ENCODE assay signal across 8 mouse cellular contexts in genomic region chr7:89773352-89773921, GRCm38 (mm10).
A peak's percentile ranks its signal among the peaks of the same experiment; 100 is the strongest.
DNase-seq lines count a peak whose midpoint lies in the region; ATAC-seq and TF ChIP-seq lines count a peak whose summit lies in the region.

No protein-coding gene starts in this region.

- no peaks in the 10 kb centered on the region for H3K9me3 ChIP-seq in forebrain, embryonic 11.5 days (ENCODE audit: control insufficient read depth, low read length)
- H3K9me3 ChIP-seq in forebrain, embryonic 15.5 days = no peaks in the 10 kb centered on the region
- H3K9me3 ChIP-seq in limb, embryonic 14.5 days (ENCODE audit: control insufficient read depth, low read length) = 0 out of 2 replicates have a peak, but pooled peaks cover 3% of the 10 kb centered on the region

- H3K4me1 ChIP-seq in forebrain, embryonic 11.5 days (replicated peaks; ENCODE audit: control insufficient read depth, insufficient read depth, low read length) = no peaks in the 10 kb centered on the region; the same call in 1 of the 2 replicates
- peaks cover 15% of the 10 kb centered on the region for H3K4me1 ChIP-seq in forebrain, embryonic 15.5 days
- H3K4me1 ChIP-seq in limb, embryonic 14.5 days (ENCODE audit: control insufficient read depth, insufficient read depth, low read length) = peaks cover 22% of the 10 kb centered on the region

- ATAC-seq in forebrain, embryonic 11.5 days (replicated peaks; ENCODE audit: low FRiP score) = peak; percentile 53
- no peak for ATAC-seq in forebrain, embryonic 15.5 days (replicated peaks)
- ATAC-seq in limb, embryonic 14.5 days (ENCODE audit: low FRiP score, low read depth) = no peak

- no peak for TF ChIP-seq POLR2A in limb, embryonic 14.5 days (IDR thresholded peaks at IDR 0.05; ENCODE audit: borderline replicate concordance, extremely low read depth, insufficient read depth, insufficient read length)

- 0 out of 2 replicates have a peak overlapping the region, but pooled peaks have one; percentile 25 for H3K27ac ChIP-seq in forebrain, embryonic 11.5 days (ENCODE audit: low read depth, low read length)
- H3K27ac ChIP-seq in forebrain, embryonic 15.5 days (replicated peaks) = no peak overlapping the region
- H3K27ac ChIP-seq in limb, embryonic 14.5 days (replicated peaks; ENCODE audit: low read depth, low read length) = 0 out of 2 replicates have a peak overlapping the region, but pooled peaks have one; percentile 21

- H3K4me2 ChIP-seq in forebrain, embryonic 11.5 days (ENCODE audit: low read depth, low read length, severe bottlenecking) = no peak overlapping the region
- H3K4me2 ChIP-seq in forebrain, embryonic 15.5 days (replicated peaks) = no peak overlapping the region
- H3K4me2 ChIP-seq in limb, embryonic 14.5 days (replicated peaks; ENCODE audit: low read depth, low read length, severe bottlenecking) = no peak overlapping the region

- H3K4me3 ChIP-seq in forebrain, embryonic 11.5 days (ENCODE audit: low read depth, low read length) = no peak overlapping the region
- no peak overlapping the region for H3K4me3 ChIP-seq in forebrain, embryonic 15.5 days
- H3K4me3 ChIP-seq in limb, embryonic 14.5 days (replicated peaks; ENCODE audit: low read length) = no peak overlapping the region

- no peak overlapping the region for H3K9ac ChIP-seq in forebrain, embryonic 11.5 days (ENCODE audit: low read length)
- no peak overlapping the region for H3K9ac ChIP-seq in forebrain, embryonic 15.5 days (replicated peaks)
- no peak overlapping the region for H3K9ac ChIP-seq in limb, embryonic 14.5 days (ENCODE audit: low read depth, low read length, severe bottlenecking)

- H3K27me3 ChIP-seq in forebrain, embryonic 11.5 days (ENCODE audit: control insufficient read depth, insufficient read depth, low read length) = no peaks in the 10 kb centered on the region
- no peaks in the 10 kb centered on the region for H3K27me3 ChIP-seq in forebrain, embryonic 15.5 days
- H3K27me3 ChIP-seq in limb, embryonic 14.5 days (ENCODE audit: control insufficient read depth, insufficient read depth, low read length) = no peaks in the 10 kb centered on the region

- 49% methylated on average over 3 of the region's 3 CpGs for WGBS in forebrain, embryonic 11.5 days
- WGBS in forebrain, embryonic 15.5 days = 56% methylated on average over 3 of the region's 3 CpGs
- 72% methylated on average over 3 of the region's 3 CpGs for WGBS in limb, embryonic 14.5 days

- no peak for DNase-seq in forebrain, embryonic 11.5 days (ENCODE audit: low spot score)
- peak; percentile 49 for DNase-seq in ES-CJ7 (ENCODE audit: low read depth, low spot score)
- peak; percentile 12 for DNase-seq in heart, postnatal 4 days
- DNase-seq in limb, embryonic 14.5 days (ENCODE audit: low spot score) = no peak
- DNase-seq in cerebellum, adult 9-11 months = no peak
- DNase-seq in cerebellum, adult 11-12 months = no peak
- DNase-seq in layer of hippocampus, adult 9-11 months = no peak

- H3K36me3 ChIP-seq in forebrain, embryonic 11.5 days (ENCODE audit: control insufficient read depth, insufficient read depth, low read length) = no peaks in the 10 kb centered on the region
- no peaks in the 10 kb centered on the region for H3K36me3 ChIP-seq in forebrain, embryonic 15.5 days
- no peaks in the 10 kb centered on the region for H3K36me3 ChIP-seq in limb, embryonic 14.5 days (ENCODE audit: control insufficient read depth, insufficient read depth, low read length)

Comparison
In these comparisons a context has a peak if more than half of its experiments do, and no peak if none do; other contexts are left out.
1. DNase-seq: peak in ES-CJ7 (single experiment) and heart, postnatal 4 days (single experiment); none in forebrain, embryonic 11.5 days (single experiment), limb, embryonic 14.5 days (single experiment), cerebellum, adult 9-11 months (single experiment), cerebellum, adult 11-12 months (single experiment) and layer of hippocampus, adult 9-11 months (single experiment).